Mouse (Mus musculus) heart, adult 18-20 months (tissue): ENCODE results near the gene Scfd2. TPM values are rescaled to one million over a fixed set of nuclear protein-coding genes. Genes with fewer than 3 reads are reported as not detected.

Experiments used
- DNase-seq, 2 experiments: peaks; one replicate each; pipeline ENCODE4 v3.0.0; 2021 to 2022; ENCODE audit warnings: mixed read lengths in 1 of 2
- total RNA-seq, 2 experiments: library from RNA; stranded (reverse); gene quantifications; 2 replicates each; pipeline ENCODE4 v1.2.3; 2021

The Scfd2 gene
- total RNA-seq, 2 experiments from 2014 or later: 11.7 to 13.8 TPM

- DNase-seq: peak; percentile 51 to 64
Measured at GRCm38 (mm10) chr5:74173162-74173844, 358.3 kb downstream of the Scfd2 start.

GRCm38 (mm10) chr5:74172208-74172607 lies 359.4 kb downstream of the Scfd2 start:
- peak; percentile 60 to 61 for DNase-seq

- DNase-seq: no peak
Measured at GRCm38 (mm10) chr5:74171768-74172167, 359.8 kb downstream of the Scfd2 start.

GRCm38 (mm10) chr5:74168085-74168484 lies 363.5 kb downstream of the Scfd2 start:
- DNase-seq: no peak

- no peak for DNase-seq
Measured at GRCm38 (mm10) chr5:74166642-74167041, 364.9 kb downstream of the Scfd2 start.

GRCm38 (mm10) chr5:74164547-74164946 lies 367.0 kb downstream of the Scfd2 start:
- DNase-seq: no peak

GRCm38 (mm10) chr5:74163141-74163540 lies 368.4 kb downstream of the Scfd2 start:
- no peak for DNase-seq

- DNase-seq: no peak
Measured at GRCm38 (mm10) chr5:74162013-74162412, 369.5 kb downstream of the Scfd2 start.

GRCm38 (mm10) chr5:74161297-74161926 lies 370.1 kb downstream of the Scfd2 start:
- peak; percentile 51 to 61 for DNase-seq

- no peak for DNase-seq
Measured at GRCm38 (mm10) chr5:74160349-74160748, 371.2 kb downstream of the Scfd2 start.

GRCm38 (mm10) chr5:74159906-74160305 lies 371.7 kb downstream of the Scfd2 start:
- DNase-seq: peak in 1 of 2 experiments; percentile 14

GRCm38 (mm10) chr5:74158929-74159632 lies 372.5 kb downstream of the Scfd2 start:
- DNase-seq: no peak

GRCm38 (mm10) chr5:74155860-74156351 lies 375.7 kb downstream of the Scfd2 start:
- no peak for DNase-seq

Other genes with a start within 250 kb of the Scfd2 start
- gene Fip1l1, start 3.7 kb upstream of the Scfd2 start, total RNA-seq: 10 to 100 TPM; 26.9 to 30.1 TPM
- 10 to 100 TPM; 13.6 to 15.3 TPM for gene Lnx1, start 171.2 kb upstream of the Scfd2 start, total RNA-seq